Mouse (Mus musculus): ENCODE measurements at regions not wholly inside any gene's neighbourhood (a gene's known extent, or its start where the extent isn't known, plus 50 kb on each side); places are given as distances from the start of the nearest gene placed in this dataset.

GRCm38 (mm10) chr8:64337356-64337755 lies 131.3 kb upstream of the Tll1 start:
- TF ChIP-seq CTCF (conservative IDR thresholded peaks at IDR 0.05; ENCODE audit: insufficient read depth, insufficient read length, low read depth, low read length), result no peak
- TF ChIP-seq POLR2A (IDR thresholded peaks at IDR 0.05; ENCODE audit: low read depth, low read length), result no peak
